Mouse (Mus musculus): Measurements from ENCODE around the gene Fancf. TPM values are rescaled to one million over a fixed set of nuclear protein-coding genes. Genes with fewer than 3 reads are reported as not detected.

Fancf gene
- polyA plus RNA-seq (2012; rRNA removed) = 12.2 and 12.4 TPM in 2 replicates

GRCm38 (mm10) chr7:51862097-51862492, at the start of gene Fancf:
Gene Fancf, minus strand, starts transcription at chr7:51862267.

GRCm38 (mm10) chr7:51861250-51862096, 594 bp downstream of the Fancf start, which contains the start of gene Gas2:
Gene Gas2, plus strand, starts transcription at chr7:51862015.

Other genes starting within 250 kb of the Fancf start
- gene Slc17a6, start 240.3 kb downstream of the Fancf start, polyA plus RNA-seq (2012; rRNA removed) = 41.9 and 42.6 TPM in 2 replicates
- 20.2 and 26.3 TPM in 2 replicates for gene Gas2, start 252 bp downstream of the Fancf start, polyA plus RNA-seq (2012; rRNA removed)
- gene Svip, start 143.8 kb upstream of the Fancf start, polyA plus RNA-seq (2012; rRNA removed) = 13.2 and 16.8 TPM in 2 replicates
- gene 1700015G11Rik, start 153.5 kb upstream of the Fancf start, polyA plus RNA-seq (2012; rRNA removed) = not detected in 2 replicates